Mouse (Mus musculus): ENCODE measurements around the gene Maea.

The Maea gene

DNA sequence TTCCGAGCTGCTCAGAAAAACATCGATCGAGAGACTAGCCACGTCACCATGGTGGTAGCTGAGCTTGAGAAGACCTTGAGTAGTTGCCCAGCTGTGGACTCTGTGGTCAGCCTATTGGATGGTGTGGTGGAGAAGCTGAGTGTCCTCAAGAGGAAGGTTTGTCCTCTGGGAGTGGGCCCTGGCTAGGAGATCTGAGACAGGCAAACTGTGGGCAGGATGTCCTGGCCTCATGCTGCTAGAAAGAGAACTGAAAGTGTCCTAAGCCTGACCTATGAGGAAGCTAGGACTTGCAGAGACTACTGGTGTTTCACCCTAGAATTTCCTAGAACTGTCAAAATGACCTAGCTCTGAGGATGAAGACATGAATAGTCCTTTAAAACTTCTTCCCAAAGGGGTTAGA lies 23.2 kb downstream of the Maea start:
- DNase-seq = peak; percentile 44 to 49

- DNase-seq = no peak
Measured at GRCm38 (mm10) chr5:33363263-33363662, 28.0 kb downstream of the Maea start.

DNA sequence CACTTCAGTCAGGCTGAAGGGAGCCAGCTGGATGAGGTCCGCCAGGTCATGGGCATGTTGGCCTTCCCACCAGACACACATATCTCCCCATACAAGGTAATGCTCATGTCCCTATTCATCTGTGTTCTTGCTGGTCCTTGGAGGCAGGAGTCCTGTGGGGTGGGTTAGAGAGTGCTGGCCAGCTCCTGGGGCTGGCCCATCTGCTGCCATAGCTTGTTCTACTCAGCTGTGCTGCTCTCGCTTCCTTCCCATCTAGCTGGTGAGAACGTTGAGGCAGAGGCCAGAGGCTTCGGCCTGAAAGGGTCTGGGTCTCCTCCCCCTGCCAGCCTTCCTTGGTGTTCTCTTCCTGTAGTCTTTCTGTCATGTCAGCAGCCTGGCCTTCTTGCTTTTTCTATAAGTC lies 33.3 kb downstream of the Maea start:
- DNase-seq = no peak

DNA sequence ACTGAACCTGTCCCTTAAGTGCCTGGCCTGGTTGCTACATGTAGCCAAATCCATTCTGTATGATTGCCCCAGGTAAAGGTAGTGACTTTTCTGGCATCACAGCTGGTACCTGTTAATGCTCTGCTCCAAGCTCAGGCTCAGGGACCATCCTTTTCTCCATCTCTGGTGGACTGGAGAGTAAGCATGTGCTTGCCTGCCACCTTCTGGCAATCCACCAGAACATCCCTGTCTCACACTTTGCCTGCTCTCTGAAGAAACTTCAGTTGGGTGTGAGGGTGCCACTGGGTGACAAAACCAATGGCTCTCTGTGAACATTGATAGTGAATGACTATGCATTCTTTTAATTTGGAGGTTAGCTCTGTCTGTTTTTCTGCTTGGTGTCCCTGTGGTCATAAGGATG lies 35.8 kb downstream of the Maea start:
- peak in 1 of 2 experiments; percentile 30 for DNase-seq

DNA sequence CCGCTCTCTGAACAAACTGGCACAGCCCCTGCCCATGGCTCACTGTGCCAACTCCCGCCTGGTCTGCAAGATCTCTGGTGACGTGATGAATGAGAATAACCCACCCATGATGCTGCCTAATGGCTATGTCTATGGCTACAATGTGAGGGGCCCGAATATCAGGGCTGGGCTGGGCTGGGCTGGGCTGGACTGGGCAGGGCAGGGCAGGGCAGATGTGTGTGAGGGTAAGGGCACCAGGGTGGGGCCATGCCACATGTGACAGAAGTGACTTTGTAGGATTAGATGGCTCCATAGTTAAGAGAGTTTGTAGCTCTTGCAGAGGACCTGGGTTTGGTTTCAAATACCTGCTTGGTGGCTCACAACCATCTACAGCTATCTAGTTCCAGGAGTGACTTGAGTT lies 36.4 kb downstream of the Maea start:
- DNase-seq = no peak

DNA sequence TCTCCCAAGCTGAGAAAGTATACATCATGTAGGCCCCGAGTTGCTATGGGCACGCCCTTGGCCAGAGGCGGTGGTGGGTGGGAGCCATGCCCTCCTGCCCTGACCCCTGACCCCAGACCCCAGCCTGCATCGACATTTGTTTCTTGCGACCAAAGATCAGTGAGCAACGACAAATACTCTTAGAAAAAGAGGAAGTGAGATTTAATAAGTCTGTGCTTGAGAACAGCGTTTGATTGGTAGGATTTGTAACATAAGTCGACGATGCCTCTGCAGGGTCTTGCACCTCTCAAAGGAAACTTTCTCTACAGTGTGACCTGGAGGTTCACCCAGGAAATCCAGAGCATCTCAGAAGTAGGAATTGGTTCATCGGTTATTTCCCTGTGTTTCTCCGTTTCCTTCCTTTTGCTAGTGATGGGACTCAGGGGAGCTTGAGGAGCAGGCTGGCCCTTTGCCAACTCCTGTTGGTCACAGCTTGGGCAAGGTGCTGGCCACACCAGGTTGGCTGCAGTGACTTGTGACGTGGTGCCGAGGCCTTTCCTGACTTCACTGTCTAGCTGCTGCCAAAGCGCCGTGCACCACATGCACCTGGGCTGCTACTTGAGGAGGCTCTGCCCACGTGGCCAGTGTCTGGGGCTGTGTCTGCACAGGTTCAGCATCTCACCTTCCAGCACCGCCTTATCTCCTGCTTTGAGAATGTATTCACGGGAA lies 37.2 kb downstream of the Maea start:
- DNase-seq = peak; percentile 56 to 64

- DNase-seq = no peak
Measured at GRCm38 (mm10) chr5:33377176-33377575, 41.9 kb downstream of the Maea start.

GRCm38 (mm10) chr5:33377801-33378301 lies 42.5 kb downstream of the Maea start:
- peak in 1 of 2 experiments; percentile 48 for DNase-seq

- DNase-seq = peak; percentile 99
Measured at GRCm38 (mm10) chr5:33378302-33378854, 43.1 kb downstream of the Maea start, which contains the start of gene Uvssa. Gene Uvssa (plus strand): TSS chr5:33378549.

- DNase-seq = no peak
Measured at GRCm38 (mm10) chr5:33387550-33387949, 52.2 kb downstream of the Maea start.

DNA sequence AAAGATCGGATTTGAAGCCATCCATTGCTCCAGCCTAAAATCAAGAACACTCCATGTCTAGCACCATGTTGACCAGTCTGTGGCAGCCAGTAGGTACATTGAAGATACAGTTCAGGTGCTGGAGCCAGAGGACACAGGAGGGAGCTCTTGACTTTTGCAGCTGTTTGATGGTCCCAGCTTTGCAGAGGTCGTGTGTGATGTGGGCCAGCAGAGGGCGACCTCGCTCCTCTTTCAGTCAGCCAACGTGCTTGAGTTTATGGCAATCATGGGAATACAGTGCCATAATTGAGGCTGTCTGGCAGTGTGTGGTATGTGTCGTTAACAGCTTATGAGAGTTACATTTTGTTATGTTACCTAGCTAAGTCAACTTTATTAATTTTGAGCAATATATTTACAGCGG lies 58.5 kb downstream of the Maea start:
- DNase-seq = peak; percentile 72 to 74

- DNase-seq = no peak
Measured at GRCm38 (mm10) chr5:33395693-33396092, 60.4 kb downstream of the Maea start.

GRCm38 (mm10) chr5:33396828-33397227 lies 61.5 kb downstream of the Maea start:
- DNase-seq = no peak

DNA sequence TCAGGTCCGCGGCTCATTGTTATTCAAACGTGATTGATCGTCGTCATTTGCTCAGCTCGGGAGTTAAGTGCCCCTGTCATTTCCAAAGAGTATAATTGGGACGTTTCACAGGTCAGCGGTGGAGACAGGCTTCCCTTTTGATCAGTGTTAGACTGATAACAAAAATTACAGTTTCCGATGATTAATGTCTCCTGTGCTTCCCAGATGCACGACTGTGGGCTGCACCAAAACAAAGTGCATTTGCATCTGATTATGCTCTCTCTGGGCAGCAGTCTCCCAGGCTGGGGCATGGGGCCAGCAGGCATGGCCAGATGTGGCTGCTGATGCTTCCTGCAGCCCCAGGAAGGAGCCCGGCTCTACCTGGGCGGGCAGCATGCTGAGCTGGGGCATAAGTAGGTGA lies 65.5 kb downstream of the Maea start:
- no peak for DNase-seq

- no peak for DNase-seq
Measured at GRCm38 (mm10) chr5:33420313-33420712, 85.0 kb downstream of the Maea start.

Measured in B cell, adult 2 months (primary cell).